Mouse (Mus musculus) liver, adult 2 months (tissue): Measurements from ENCODE around the gene Pcmtd2. TPM values are rescaled to one million over a fixed set of nuclear protein-coding genes. Genes with fewer than 3 reads are reported as not detected.

Source experiments
- DNase-seq: peaks from one replicate; pipeline ENCODE4 v3.0.0-alpha.2; 2011; ENCODE audit warnings: low read depth, low spot score; ENCODE audit errors: extremely low read depth
- H3K27ac ChIP-seq: fragments of 200-500 bp; replicated peaks from 2 replicates; pipeline ENCODE4 v1.5.1; 2012; ENCODE audit warnings: low read depth, mild to moderate bottlenecking, control low read depth, inconsistent platforms, low read length; ENCODE audit not compliant: insufficient read depth
- H3K27me3 ChIP-seq: fragments of 200-500 bp; 2 replicates; pipeline ENCODE4 v1.6.1; 2012; ENCODE audit warnings: mild to moderate bottlenecking, moderate library complexity, low read length, inconsistent platforms; ENCODE audit not compliant: control insufficient read depth, insufficient read depth
- H3K36me3 ChIP-seq: fragments of 200-500 bp; 2 replicates; pipeline ENCODE4 v1.6.1; 2012; ENCODE audit warnings: low read length, inconsistent platforms; ENCODE audit not compliant: control insufficient read depth, insufficient read depth
- H3K4me1 ChIP-seq: fragments of 200-500 bp; 2 replicates; pipeline ENCODE4 v1.6.1; 2011; ENCODE audit warnings: low read length; ENCODE audit not compliant: control insufficient read depth, insufficient read depth
- H3K4me3 ChIP-seq: fragments of 200-500 bp; 2 replicates; pipeline ENCODE4 v1.5.1; 2011; ENCODE audit warnings: low read depth, mild to moderate bottlenecking, control low read depth, low read length, moderate library complexity; ENCODE audit not compliant: insufficient read depth
- H3K79me2 ChIP-seq: fragments of 200-500 bp; 2 replicates; pipeline ENCODE4 v1.6.1; 2012; ENCODE audit warnings: inconsistent platforms, mild to moderate bottlenecking, low read length, moderate library complexity; ENCODE audit not compliant: control insufficient read depth, insufficient read depth
- H3K9ac ChIP-seq: fragments of 200-500 bp; 2 replicates; pipeline ENCODE4 v1.6.1; 2012; ENCODE audit warnings: low read depth, mild to moderate bottlenecking, control low read depth, inconsistent platforms, low read length
- CTCF ChIP-seq: fragments of 200-500 bp; IDR thresholded peaks from 2 replicates; pipeline ENCODE4 v1.5.1; 2011; ENCODE audit warnings: low read depth, low read length, control low read depth
- POLR2A ChIP-seq: fragments of 200-500 bp; IDR thresholded peaks from 2 replicates; pipeline ENCODE4 v1.6.1; 2011; ENCODE audit warnings: low read length, control low read depth; ENCODE audit not compliant: insufficient read depth; ENCODE audit errors: extremely low read depth
- WGBS: fragments of 180-500 bp; shearing (Covaris S2); methylation state at CpG from one replicate; pipeline ENCODE4 v1.1.7; 2018; 5-methylcytosine and 5-hydroxymethylcytosine counted together
- polyA plus RNA-seq: library from polyadenylated mRNA; depleted of rRNA; stranded (reverse); fragments of >200 nt; gene quantifications from 2 replicates; pipeline ENCODE4 v1.2.3, GENCODE M21; 2012; rRNA removed
- total RNA-seq: library from RNA; depleted of rRNA; stranded (reverse); fragments of >200 nt; gene quantifications from 2 replicates; pipeline ENCODE4 v1.2.3, GENCODE M21; 2014; rRNA removed

The Pcmtd2 gene
- total and polyA plus RNA-seq, 2 experiments = 17.1 to 39.5 TPM

DNA sequence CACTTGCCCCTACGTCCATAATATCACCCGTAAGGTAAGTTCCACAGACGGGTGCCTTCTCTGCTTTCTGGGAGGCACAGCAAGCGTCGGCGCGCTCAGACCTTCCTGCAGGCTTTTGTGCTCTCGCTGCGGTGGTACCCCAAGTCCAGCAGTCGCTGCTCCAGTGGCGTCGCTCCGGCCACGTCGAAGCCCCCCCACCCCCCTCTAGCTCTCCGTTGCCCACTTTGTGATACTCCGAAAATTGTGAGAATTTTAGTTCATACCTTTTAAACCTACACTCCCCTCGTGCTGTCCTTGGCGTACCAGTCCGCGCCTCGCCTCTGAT, 26.8 kb downstream of the Pcmtd2 start:
- H3K27ac ChIP-seq = peak overlapping the region; percentile 10; the same call in 1 of the 2 replicates
- under 1% methylated on average over 22 of the region's 22 CpGs for WGBS

DNA sequence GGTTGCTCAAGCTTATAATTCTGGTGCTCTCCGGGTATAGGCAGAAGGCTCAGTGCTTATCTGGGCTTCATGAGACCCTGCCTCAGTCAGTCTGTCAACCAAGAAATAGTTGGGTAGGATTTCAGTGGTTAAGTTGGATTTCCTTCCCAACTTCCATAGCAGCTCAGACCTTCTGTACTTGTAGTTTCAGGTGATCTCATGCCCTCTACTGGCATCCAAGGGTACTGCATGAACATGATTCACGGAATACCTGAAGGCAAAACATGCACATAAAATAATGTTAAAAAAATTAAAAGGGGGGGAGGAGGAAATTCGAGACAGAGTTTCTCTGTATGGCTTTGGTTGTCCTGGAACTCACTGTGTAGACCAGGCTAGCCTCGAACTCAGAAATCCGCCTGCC, 29.3 kb downstream of the Pcmtd2 start:
- peak; percentile 62 for TF ChIP-seq CTCF
- TF ChIP-seq POLR2A = no peak
- Histone ChIP-seq H3K9ac (no peak overlapping the region), H3K4me3 (no peak overlapping the region), H3K4me1 (peaks cover 6% of the 10 kb centered on the region), H3K27me3 (no peaks in the 10 kb centered on the region), H3K79me2 (no peaks in the 10 kb centered on the region; the same call in 1 of the 2 replicates), H3K36me3 (peaks cover 16% of the 10 kb centered on the region), H3K27ac (no peak overlapping the region)
- 43% methylated on average over 5 of the region's 5 CpGs for WGBS
- peak; percentile 65 for DNase-seq

More for the DNA sequence above, 26.8 kb downstream of the Pcmtd2 start:
- no peak for TF ChIP-seq POLR2A
- no peak for TF ChIP-seq CTCF
- H3K36me3 ChIP-seq = peaks cover 10% of the 10 kb centered on the region
- peak overlapping the region; percentile 68 for H3K9ac ChIP-seq
- peak overlapping the region; percentile 81 for H3K4me3 ChIP-seq
- no peak for DNase-seq
- no peaks in the 10 kb centered on the region; the same call in 1 of the 2 replicates for H3K79me2 ChIP-seq
- H3K27me3 ChIP-seq = no peaks in the 10 kb centered on the region
- peaks cover 6% of the 10 kb centered on the region for H3K4me1 ChIP-seq

DNA sequence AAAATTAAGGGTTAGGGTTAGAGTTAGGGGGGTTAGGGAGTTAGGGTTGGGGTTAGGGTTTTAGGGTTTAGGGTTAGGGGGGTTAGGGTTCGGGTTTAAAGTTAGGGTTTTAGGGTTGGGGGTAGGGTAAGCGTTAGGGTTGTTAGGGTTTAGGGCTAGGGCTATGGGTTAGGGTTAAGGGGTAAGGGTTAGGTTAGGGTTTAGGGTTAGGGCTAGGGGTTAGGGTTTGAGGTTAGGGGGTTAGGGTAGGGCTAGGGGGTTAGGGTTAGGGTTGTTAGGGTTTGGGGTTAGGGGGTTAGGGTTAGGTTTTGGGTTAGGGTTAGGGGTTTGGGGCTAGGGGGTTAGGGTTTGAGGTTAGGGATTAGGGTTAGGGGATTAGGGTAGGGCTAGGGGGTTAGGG, 33.4 kb downstream of the Pcmtd2 start:
- DNase-seq = no peak
- whole genome bisulfite sequencing = 96% methylated on average over 2 of the region's 2 CpGs
- H3K4me3 ChIP-seq = no peak overlapping the region
- no peak overlapping the region for H3K27ac ChIP-seq
- no peak for TF ChIP-seq CTCF
- TF ChIP-seq POLR2A = no peak
- no peaks in the 10 kb centered on the region for H3K79me2 ChIP-seq
- no peaks in the 10 kb centered on the region; the same call in 1 of the 2 replicates for H3K4me1 ChIP-seq
- H3K9ac ChIP-seq = no peak overlapping the region
- H3K36me3 ChIP-seq = peaks cover 16% of the 10 kb centered on the region
- no peaks in the 10 kb centered on the region for H3K27me3 ChIP-seq

DNA sequence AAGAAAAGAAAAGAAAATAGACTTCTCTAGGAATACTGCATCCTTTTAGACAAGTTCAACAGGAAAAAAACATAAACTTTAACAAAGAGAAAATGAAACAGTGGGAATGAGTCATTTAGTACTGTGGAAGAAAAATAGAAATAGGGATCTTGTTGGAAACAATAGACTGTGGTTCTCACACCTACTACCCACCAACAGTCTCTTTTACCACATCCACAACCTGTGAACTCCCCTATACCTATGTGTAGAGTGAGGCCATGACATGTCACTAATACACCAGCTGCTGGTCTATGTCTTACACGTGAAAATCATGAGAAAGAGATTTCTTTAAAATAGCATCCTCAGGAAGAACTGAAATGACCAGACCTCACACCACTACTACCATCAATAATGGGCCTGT, 41.2 kb downstream of the Pcmtd2 start:
- Histone ChIP-seq H3K27ac (no peak overlapping the region), H3K27me3 (no peaks in the 10 kb centered on the region), H3K4me1 (no peaks in the 10 kb centered on the region; the same call in 1 of the 2 replicates), H3K4me3 (no peak overlapping the region), H3K36me3 (no peaks in the 10 kb centered on the region; the same call in 1 of the 2 replicates), H3K79me2 (no peaks in the 10 kb centered on the region), H3K9ac (no peak overlapping the region)
- 61% methylated on average over 1 of the region's 1 CpGs for WGBS
- TF ChIP-seq CTCF (no peak), POLR2A (no peak)
- no peak for DNase-seq

DNA sequence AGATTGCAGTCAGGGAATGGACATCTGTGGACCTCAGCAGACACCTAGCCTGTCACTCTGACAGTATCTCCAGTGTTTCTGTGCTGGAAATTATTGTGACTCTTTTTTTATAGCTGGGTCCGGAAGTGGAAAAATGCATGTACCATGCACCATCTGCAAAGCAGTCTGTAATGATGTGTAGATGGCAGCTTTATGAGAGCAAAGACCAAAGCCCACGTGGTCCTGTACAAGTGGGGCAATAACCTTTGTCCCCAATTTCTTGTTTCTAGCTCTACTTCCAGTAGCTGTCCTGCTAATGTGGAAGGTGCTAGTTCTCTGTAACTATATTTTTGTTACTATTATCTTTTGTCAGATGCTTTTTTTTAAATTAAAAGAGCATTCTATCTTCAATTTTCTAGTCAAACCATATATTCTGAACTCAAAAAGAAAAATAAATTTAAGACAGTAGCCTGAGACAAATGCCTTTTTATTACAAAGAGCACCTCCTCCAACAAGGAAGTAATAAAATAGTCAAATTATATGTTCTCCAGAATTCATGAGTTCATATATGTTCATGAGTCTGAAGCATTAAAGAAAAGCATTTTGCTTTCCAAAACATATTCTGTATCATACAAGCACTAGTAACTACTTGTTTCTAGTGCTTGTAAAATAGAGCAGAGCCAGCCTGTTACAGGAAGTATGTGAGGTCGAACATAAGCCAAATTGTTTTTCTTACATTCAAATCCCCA, 45.5 kb downstream of the Pcmtd2 start:
- Histone ChIP-seq H3K9ac (no peak overlapping the region), H3K4me1 (no peaks in the 10 kb centered on the region), H3K4me3 (no peak overlapping the region), H3K27ac (no peak overlapping the region), H3K79me2 (no peaks in the 10 kb centered on the region), H3K27me3 (no peaks in the 10 kb centered on the region), H3K36me3 (no peaks in the 10 kb centered on the region)
- DNase-seq = no peak
- TF ChIP-seq POLR2A (no peak), CTCF (no peak)
- 73% methylated on average over 3 of the region's 3 CpGs for WGBS

Other genes starting within 250 kb of the Pcmtd2 start
- gene Prpf6, start 246.0 kb upstream of the Pcmtd2 start, total RNA-seq = 24.3 and 27.3 TPM in 2 replicates
- 11.1 and 13.4 TPM in 2 replicates for gene Prpf6, start 246.0 kb upstream of the Pcmtd2 start, polyA plus RNA-seq
- 9.5 and 15.1 TPM in 2 replicates for gene Zfp512b, start 245.1 kb upstream of the Pcmtd2 start, total RNA-seq
- 16.9 and 28.0 TPM in 2 replicates for gene Zfp512b, start 245.1 kb upstream of the Pcmtd2 start, polyA plus RNA-seq
- 0.54 and 0.55 TPM in 2 replicates for gene Samd10, start 238.6 kb upstream of the Pcmtd2 start, total RNA-seq
- gene Samd10, start 238.6 kb upstream of the Pcmtd2 start, polyA plus RNA-seq = 2.2 and 4.6 TPM in 2 replicates
- gene Gm29797, start 180.8 kb upstream of the Pcmtd2 start, total RNA-seq = not detected in 2 replicates
- gene Gm29797, start 180.8 kb upstream of the Pcmtd2 start, polyA plus RNA-seq = not detected in 2 replicates
- gene Sox18, start 166.2 kb upstream of the Pcmtd2 start, total RNA-seq = 1.4 and 2.9 TPM in 2 replicates
- 8.0 and 9.8 TPM in 2 replicates for gene Sox18, start 166.2 kb upstream of the Pcmtd2 start, polyA plus RNA-seq
- 1.1 and 1.4 TPM in 2 replicates for gene Tcea2, start 157.5 kb upstream of the Pcmtd2 start, total RNA-seq
- gene Tcea2, start 157.5 kb upstream of the Pcmtd2 start, polyA plus RNA-seq = 1.8 and 2.8 TPM in 2 replicates
- 1.5 and 3.2 TPM in 2 replicates for gene Rgs19, start 143.9 kb upstream of the Pcmtd2 start, total RNA-seq
- 4.5 and 7.8 TPM in 2 replicates for gene Rgs19, start 143.9 kb upstream of the Pcmtd2 start, polyA plus RNA-seq
- not detected in 2 replicates for gene Lkaaear1, start 139.4 kb upstream of the Pcmtd2 start, total RNA-seq
- not detected in 2 replicates for gene Lkaaear1, start 139.4 kb upstream of the Pcmtd2 start, polyA plus RNA-seq
- 0.13 TPM in 1 of 2 replicates, not detected in the other for gene Oprl1, start 122.8 kb upstream of the Pcmtd2 start, total RNA-seq
- 0.06 TPM in 1 of 2 replicates, not detected in the other for gene Oprl1, start 122.8 kb upstream of the Pcmtd2 start, polyA plus RNA-seq
- gene Myt1, start 74.5 kb upstream of the Pcmtd2 start, total RNA-seq = not detected in 2 replicates
- not detected in 2 replicates for gene Myt1, start 74.5 kb upstream of the Pcmtd2 start, polyA plus RNA-seq
- 11.7 and 14.0 TPM in 2 replicates for gene Polr3k, start 26.5 kb downstream of the Pcmtd2 start, total RNA-seq
- gene Polr3k, start 26.5 kb downstream of the Pcmtd2 start, polyA plus RNA-seq = 2.9 and 3.8 TPM in 2 replicates
- not detected in 2 replicates for gene Gm14496, start 153.3 kb downstream of the Pcmtd2 start, total RNA-seq
- not detected in 2 replicates for gene Gm14496, start 153.3 kb downstream of the Pcmtd2 start, polyA plus RNA-seq